Mouse (Mus musculus): Measurements from ENCODE around the gene Dstyk.

Gene Dstyk

GRCm38 (mm10) chr1:132417319-132418251 is at the start of gene Dstyk:
TSS of gene Dstyk (plus strand) at chr1:132417555.
- peak; percentile 92 to 94 for DNase-seq

- peak; percentile 87 to 92 for DNase-seq
These were observed 49.5 kb upstream of the Dstyk start for GRCm38 (mm10) chr1:132367692-132368506.

DNA sequence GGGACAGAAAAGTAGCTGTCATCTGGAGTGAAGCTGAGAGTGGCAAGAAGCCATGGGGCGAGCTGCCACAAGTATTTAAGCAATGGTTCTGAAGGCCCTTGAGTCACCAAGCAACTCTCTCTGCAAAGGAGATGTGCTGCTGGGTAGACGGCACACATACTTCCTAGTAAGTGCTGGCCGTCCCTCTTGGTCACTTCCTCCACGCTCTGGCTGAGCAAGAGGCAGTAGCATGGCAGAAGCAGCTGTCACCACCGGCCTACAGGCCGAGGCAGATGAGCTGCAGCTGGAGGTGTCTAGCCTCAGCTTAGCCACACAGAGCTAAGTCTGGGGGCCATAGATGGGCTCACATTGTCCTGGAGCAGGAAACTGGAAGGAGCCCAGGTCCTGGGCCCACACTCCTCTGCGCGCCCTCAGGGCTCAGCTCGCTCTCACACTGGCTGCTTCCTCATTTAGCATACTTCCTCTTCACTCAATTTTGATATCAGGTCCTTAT is 46.6 kb upstream of the Dstyk start:
- no peak for DNase-seq

GRCm38 (mm10) chr1:132371298-132372081 is 45.9 kb upstream of the Dstyk start:
- no peak for DNase-seq

- no peak for DNase-seq
These were observed 45.0 kb upstream of the Dstyk start for GRCm38 (mm10) chr1:132372354-132372753.

DNA sequence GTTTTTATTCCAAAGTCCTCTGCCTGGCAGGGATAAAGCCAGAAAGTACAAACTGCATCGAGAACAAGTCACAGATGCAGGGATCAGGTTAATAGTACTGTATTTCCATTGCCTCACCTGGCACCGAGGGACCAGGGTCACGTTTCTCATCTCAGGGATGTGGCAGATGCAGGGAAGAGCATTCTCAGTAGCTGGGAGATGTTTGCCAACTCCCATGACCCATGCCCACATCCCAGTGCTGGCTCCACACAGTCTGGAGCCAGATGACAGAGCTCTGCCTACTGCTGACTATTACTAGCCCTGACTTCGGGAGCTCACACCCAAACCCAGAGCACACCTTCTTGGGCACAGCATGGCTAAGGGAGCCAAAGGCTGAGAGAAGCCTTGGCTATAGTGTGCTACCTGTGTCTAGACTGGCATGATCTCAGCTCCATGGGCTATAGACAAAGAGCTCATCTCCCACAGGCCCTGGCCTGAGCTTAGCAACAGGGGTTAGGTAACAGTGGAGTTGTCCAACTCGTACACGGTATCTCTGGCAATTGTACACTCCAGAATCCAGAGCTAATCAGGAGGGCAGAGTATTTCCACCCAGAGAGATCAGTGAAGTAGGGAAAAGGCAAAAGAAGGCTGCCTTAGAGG is 44.3 kb upstream of the Dstyk start:
- DNase-seq, result no peak

DNA sequence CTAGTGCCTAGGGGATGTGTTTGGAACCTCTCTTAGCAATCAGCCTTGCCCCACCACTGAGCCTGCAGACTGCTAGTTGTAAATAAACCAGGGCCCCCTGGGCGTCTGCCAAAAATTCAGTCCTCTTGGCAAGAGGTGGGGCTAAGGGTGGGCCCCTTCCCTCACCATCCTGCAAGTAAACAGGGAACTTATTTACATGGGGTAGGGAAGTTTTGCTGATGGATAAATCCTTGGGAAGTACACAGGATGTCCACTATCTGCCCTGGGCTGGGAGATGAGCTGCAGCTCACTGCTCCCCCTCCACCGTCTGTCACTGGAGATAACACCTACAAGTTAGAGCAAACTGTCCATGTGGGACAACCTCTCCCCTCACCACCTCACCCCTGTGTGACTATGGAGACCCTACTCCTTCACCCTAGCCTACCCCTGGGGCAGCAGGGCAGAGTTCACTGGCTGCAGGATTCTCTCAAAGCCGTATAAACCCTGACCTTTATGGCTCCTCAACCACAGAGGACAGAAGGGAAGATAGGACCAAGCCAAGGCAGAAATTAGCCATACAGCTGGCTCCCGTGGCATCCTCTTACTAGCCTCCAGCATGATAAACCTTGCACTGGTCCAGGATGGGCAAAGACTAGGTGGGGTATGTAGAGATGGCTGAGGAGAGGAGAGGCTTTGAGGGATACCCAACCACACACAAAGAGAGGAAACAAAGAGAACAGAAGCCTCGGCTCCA is 43.0 kb upstream of the Dstyk start:
- DNase-seq, result peak in 1 of 2 experiments; percentile 59

DNA sequence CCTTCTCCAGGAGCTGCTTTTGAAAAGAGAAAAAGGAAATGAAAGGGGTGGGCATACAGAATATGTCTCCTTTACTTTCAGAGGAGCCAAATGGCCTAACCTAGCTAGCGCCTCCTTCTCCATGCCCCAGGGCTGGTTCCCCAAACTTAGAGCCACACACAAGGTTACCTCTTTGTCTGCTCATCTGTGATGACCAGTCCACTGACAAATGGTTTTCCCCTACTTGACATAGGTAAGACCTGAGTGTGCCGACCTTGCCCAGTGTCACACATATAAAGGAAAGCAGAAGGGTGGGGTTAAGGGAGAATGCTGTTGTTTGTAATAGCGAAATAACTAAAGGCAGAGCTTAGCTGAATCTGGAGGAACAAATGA is 42.5 kb upstream of the Dstyk start:
- DNase-seq, result peak in 1 of 2 experiments; percentile 7

GRCm38 (mm10) chr1:132375256-132375655 is 42.1 kb upstream of the Dstyk start:
- peak in 1 of 2 experiments; percentile 14 for DNase-seq

DNA sequence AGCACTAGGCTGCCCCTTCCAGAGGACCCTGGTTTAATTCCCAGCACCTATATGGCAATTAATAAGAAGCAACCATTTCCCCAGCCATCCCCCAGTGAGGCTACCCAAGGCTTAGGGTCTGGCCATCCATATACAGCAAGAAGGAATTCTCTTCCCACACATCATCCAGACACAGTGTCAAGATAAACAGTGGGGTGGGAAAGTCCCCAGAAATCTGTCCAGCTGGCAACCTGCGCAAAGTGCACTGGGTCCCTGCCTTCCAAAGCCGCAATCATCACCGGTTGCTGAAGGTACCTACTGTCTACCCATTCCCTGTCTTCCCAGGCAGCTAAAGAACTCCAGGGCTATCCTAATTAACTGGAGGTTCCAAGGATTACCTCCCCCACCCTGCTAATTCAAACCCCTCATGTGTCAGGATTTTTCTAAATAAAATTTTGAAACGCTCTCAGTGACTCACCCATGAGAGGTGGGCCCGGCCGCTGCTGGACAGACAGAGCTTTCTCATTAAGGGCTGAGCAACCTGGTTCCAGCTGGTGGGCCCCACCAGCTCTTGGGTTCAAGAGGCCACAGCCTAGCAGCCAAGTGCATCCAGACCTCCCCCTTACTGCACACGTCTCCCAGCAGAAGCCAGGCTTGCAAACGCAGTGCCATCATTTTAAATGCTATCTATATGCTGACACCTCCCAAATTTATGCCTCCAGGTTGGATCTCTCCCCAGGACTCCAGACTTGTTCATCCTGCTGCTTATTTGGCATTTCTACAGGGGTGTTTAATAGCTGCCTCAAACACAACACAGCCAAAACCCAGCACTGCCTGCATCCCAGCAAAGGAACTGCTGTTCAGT is 40.9 kb upstream of the Dstyk start:
- DNase-seq, result peak; percentile 17 to 32

DNA sequence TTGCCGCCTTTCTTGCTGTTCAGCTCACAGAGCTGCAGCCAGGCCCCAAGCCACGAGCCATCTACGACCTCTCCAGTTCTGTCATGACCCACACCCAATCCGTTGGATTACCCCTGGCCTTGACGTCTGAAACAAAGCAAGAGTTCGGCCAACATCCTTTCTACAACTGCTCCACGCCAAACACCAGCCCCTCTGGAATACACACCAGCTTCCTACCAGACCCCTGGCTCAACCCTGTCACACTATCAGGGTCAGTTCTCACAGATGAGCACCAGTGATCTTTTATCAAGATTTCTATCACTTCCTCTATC is 40.3 kb upstream of the Dstyk start:
- DNase-seq, result peak in 1 of 2 experiments; percentile 39

DNA sequence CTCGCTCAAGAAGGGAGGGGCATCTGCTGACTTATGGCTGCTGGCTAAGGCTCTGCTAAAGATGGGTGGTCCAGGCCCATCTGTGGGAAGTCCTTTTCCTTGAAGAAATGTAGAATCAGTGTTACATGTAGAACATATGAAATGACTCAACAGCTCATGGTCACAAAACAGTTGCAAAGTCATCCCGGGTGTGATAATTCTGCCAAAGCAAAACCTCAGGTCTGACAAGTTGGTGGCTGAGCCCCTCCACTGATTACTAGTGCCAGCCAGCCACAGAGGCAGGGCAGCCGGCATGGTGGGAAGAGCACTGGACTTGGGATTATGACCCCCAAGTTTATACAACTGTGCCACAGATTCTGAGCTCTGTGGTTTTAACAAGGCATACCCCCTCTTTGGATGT is 39.5 kb upstream of the Dstyk start:
- peak in 1 of 2 experiments; percentile 3 for DNase-seq

DNA sequence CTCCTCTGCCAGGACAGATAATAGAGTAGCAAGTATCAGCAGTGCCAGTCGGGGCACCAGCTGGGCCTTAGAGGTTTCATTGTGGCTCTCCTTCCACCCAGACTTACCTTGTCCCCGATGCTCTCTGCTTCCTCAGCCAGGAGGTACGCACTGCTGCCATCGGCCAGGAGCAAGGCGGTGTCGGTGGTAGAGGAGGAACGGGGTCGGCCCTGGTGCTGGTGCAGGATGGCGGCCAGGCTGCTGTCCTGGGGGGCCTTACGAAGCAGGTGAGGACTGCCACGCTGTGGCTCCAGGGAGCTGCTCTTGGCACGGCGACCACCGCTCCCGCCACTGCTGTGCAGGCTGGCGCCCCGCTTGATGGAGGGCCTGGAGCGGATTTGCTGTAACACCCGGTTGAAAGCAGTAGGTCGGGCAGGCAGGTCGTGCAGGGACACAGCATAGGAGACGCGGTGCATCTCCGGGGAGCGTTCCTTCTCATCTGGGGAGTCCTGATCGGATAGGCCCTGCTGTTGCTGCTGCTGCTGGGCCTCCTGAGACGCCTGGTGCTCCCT is 36.7 kb upstream of the Dstyk start:
- DNase-seq, result peak; percentile 53 to 57

GRCm38 (mm10) chr1:132381929-132382328 is 35.4 kb upstream of the Dstyk start:
- peak; percentile 77 to 80 for DNase-seq

DNA sequence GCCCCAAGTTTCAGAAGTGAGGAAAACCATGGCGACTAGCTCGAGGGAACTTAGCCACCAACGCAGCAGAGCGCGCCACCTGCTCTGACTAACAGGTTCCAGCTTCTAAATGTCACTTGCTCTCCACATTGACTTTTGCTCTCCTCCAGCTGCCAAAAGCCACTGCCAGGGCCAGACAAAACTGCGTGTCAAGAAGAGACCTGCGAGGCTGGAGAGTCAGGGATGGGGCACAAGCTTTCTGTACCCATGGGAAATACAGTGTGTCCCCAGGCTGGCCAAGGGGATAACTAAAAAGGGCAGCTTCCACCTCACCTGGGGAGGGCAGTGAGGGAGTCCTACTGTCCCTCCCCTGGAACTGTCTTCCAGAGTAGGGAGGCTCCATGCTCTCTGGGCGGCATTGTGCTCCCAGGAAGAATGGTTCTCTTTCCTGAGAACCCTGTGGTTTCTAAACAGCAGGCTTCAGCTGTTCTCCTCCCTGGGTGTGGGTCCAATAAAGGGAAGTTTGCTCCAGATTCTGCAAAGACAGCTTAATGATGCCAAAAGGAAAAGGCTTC is 33.3 kb upstream of the Dstyk start:
- peak; percentile 69 to 71 for DNase-seq

- DNase-seq, result peak in 1 of 2 experiments; percentile 17
These were observed 32.1 kb upstream of the Dstyk start for GRCm38 (mm10) chr1:132385266-132385665.

- peak in 1 of 2 experiments; percentile 40 for DNase-seq
These were observed 31.6 kb upstream of the Dstyk start for GRCm38 (mm10) chr1:132385711-132386110.

- peak; percentile 25 to 40 for DNase-seq
These were observed 31.1 kb upstream of the Dstyk start for GRCm38 (mm10) chr1:132386266-132386665.

DNA sequence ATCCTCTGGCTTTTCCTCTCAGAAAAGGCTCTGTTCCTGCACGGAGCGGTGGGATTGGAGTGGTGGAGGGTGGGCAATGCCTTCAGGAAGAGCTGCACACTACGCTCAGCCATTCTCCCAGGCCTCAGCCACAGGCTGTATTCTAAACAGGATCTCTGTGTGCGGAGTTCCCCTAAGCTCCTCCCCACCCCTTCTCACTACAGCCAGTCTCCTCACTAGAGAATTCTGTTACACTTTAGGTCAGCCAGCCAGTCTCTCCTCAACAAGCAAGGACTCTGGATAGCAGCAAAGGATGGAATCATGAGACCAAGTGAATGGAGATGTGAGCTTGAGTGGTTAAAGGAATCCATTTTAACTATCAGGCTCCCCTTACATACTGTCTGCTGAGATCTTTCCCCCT is 29.4 kb upstream of the Dstyk start:
- DNase-seq, result peak; percentile 60 to 68

All from cerebellum, postnatal 25 days (tissue).